Mouse (Mus musculus) naive thymus-derived CD4-positive, alpha-beta T cell, adult 2 months (primary cell): ENCODE data around the gene Krt27.

Experiments used
- DNase-seq: peaks from one replicate; pipeline ENCODE4 v3.0.0-alpha.2; 2011; ENCODE audit warnings: low read depth

Krt27 gene

DNA sequence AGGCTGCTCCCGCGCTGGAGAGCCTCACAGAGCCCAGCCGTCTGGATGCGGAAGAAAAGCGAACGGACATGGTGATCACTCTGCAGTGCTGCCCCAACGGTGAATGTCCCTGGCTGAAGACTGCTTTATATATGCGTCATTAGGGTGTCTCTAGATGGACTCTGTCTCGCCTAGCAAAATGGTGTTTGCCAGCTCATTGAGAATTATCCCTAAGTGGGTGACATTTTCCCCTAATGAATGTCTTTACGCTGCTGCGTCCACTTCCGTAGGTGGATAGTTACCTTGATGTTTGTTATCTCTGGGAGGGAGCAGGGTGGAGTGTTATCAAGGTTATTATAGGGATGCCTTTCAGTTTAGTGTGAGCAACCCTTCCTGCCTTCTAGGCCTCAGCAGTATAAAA lies at the start of gene Krt27:
Gene Krt27 (minus strand): TSS at position 101 of the 400 bp plus-strand sequence.
- DNase-seq, result no peak

DNA sequence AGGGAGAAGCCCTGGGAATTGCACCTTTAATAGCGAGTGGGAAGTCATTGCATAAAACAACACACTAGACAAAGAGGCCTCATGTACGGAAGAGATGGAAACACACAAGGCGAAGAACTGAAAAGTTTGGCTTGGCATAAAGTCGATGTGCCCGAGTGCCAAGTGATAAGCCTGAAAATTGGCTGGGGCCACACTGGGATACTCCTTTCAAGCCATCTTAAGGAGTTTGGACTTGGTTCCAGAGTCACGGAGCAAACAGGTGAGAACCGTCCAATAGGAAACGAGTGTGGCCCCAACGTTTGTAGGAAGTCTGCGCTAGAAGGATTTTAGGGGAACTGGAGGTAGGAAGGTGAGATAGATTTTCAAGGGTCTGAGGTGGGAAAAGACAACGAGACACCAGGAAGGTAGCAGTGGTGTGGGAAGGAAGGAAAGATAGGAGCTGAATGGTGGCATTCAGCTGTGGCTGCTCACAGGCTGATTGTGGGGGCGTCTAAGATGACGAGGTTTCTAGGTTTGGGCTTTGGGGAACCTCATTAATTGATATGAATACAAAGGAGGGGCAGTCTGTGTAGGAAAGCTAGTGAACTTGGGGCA lies 49.1 kb upstream of the Krt27 start:
- DNase-seq, result no peak

DNA sequence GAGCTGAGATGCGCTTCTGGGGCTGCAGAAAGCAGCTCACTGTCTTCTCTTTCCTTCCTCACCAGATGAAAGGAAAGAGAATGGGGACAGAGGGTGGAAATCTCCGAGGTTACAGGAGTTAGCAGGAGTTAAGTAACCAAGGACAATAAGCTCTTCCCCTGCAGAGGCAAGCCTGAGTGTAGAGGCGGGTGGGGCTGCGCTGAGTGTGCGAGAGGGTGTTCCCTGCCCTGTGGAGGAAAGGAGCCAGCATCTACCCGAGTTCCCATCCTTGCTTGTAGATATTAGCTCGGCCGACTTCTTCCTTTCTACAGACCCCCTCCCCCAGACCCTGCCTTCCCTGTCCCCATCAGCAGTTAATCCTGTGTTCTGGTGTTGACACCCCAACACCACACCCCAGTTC lies 47.9 kb upstream of the Krt27 start:
- DNase-seq, result no peak

DNA sequence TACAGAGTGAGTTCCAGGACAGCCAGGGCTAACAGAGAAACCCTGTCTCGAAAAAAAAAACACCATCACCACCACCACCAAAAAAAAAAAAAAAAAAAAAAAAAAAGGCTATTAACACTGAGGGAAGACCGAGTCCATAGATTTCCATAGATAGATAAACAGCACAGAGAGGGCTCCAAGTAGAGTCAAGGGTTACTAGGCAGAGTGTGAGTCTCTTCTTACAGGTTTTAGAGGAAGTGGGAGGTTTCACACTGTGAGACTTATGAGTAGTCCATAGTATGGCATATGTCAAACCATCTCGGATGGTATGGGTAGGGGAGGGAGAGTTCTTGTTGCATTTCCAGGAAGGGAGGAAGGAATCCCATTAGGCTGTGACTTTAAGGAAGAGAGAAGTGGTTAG lies 47.2 kb upstream of the Krt27 start:
- DNase-seq, result no peak

- no peak for DNase-seq
These were observed 45.8 kb upstream of the Krt27 start for GRCm38 (mm10) chr11:99396661-99397060.

DNA sequence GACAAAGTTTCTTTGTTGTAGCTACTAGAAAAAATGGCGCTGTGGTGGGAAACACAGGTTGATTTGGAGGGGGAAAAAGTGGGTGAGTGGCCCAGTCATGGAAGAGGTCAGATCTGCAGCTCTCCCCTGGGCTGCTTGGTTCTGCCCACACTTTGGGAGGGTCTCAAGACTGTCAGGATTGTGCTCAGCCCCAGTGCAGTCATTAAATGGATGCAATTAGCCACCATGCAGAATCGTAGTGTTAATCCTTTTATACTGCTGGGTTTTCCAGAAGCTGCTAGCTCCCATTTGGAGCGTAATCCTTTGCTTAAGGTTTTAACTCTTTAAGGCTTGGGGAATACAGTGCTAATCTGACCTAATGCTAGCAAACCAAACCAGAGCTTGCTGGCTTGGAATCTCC lies 45.1 kb upstream of the Krt27 start:
- DNase-seq, result no peak

- DNase-seq, result no peak
These were observed 41.6 kb upstream of the Krt27 start for GRCm38 (mm10) chr11:99392492-99392891.

GRCm38 (mm10) chr11:99391375-99391774 lies 40.5 kb upstream of the Krt27 start:
- no peak for DNase-seq

- no peak for DNase-seq
These were observed 40.0 kb upstream of the Krt27 start for GRCm38 (mm10) chr11:99390866-99391265.

DNA sequence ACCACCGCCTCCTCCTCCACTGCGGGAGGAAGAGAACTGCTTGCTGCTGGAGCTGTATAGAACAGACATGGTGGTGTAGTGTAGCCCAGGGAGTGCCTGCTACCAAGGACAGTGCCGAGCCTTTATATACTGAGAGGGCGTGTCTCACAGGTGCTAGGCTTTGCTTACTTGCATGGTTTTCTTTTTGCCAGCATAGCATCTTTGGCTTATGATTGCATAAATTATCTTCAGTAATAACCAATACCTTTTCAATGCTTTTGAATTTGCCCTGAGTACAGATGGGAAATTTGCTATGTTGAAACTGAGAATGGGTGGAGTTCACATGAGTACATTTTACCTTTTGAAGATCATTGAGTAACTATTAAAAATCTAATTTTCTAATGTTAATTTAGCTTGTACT lies 38.4 kb upstream of the Krt27 start, which contains the start of gene Krt10:
Gene Krt10 (minus strand): TSS at position 101 of the 400 bp plus-strand sequence.
- DNase-seq, result no peak

GRCm38 (mm10) chr11:99388661-99389060 lies 37.8 kb upstream of the Krt27 start:
- no peak for DNase-seq

DNA sequence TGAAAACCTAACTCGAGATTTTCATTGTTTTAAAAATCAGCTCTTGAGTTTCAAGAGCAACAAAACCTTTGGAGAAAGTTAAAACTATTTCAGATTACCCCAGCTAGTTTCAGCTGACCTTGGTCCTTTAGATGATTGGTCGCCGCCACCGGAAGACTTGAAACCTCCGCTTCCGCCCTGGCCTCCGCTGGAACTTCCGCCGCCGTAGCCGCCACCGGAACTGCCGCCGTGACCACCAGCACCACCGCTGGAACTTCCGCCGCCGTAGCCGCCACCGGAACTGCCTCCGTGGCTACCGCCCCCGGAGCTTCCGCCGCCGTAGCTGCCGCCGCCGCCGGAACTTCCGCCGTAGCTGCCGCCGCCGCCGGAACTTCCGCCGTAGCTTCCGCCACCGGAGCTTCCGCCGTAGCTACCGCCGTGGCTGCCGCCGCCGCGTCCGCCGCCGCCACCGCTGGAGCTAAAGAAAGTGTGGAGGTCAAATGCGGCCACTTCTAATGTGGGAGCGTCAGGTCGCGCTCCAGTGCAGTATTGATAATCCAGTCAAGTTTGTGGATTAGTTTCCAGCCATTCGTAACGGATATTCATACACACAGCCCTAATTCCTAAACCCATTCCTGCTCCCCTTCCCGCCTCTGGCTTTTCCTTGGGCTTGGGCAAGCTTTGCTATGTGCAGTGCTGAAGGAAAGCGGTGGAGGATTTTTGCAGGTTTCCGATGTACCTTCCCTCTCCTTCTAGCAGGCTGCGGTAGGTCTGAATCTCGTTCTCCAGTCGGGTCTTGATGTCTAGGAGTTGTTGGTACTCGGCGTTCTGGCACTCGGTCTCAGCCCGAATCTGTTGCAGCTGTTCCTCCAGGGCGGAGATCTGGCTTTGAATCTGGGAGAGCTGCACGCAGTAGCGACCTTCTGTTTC lies 35.2 kb upstream of the Krt27 start:
- peak; percentile 75 for DNase-seq

GRCm38 (mm10) chr11:99379568-99379967 lies 28.7 kb upstream of the Krt27 start:
- DNase-seq, result peak; percentile 85

DNA sequence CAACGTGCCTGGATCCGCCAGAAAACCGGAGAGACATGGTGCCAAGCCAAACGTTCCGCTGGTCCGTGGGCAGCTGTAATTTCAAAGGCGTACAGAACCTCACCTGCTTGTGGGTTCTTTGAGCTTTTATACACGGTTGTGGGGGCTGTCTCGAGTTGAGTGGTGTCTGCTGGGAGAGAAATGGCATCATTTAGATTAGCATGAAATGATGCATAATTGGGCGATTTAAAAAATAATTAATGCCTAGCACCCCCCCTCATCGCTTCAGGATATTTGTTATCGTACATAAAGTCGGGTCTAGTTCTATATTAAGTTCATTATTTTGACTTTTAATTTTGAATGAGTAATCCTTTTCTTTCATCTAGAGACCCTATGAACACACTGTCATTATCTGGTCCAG lies 23.9 kb upstream of the Krt27 start, which contains the start of gene Krt28:
Gene Krt28 (minus strand): TSS at position 101 of the 400 bp plus-strand sequence.
- DNase-seq, result no peak

DNA sequence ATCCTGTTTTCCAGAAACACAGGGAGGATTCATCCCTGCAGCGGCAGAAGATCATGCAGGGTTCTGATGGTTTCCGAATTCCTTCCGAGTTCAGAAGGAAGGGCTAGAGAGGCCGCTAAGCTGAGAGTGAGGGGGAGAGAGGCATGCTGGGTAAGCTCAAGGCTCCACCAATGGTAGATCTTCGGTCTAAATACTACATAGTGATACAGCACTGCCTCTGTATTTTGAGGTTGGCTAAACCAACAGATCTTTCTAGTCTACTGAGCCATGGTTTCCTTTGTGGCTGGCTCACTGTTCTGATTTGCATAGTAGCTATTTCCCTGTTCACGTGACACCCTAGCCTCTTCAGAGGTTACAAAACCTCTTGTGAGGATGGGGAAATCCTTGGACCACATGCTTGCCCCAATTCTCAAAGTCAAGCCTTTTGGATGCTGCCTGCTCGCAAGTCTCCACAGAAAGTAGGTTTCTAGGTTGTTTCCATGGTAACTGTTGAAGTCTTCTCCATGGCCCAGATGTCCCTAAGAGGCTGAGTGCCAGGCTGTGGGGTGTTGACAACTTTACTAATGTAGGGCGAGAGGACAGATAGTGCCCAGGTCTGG lies 19.0 kb upstream of the Krt27 start:
- DNase-seq, result no peak

DNA sequence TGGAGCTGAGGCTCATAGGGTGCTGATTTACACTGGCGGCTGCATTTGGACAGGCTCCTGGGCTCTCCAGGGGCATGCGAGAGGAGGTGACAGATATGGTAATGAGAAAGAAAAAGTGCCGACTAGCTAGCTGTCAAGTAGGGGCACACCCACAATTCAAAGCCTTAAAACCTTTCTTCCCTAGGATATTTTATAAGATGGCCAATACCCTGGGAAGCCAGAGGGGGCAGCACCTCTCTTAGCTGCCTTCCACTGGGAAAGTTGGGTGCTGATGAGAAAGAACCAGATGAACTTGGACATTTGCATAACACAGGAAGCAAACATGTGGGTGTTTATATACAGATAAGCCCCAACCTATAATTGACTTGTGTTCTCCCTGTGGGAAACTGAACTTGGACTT lies 18.3 kb upstream of the Krt27 start:
- no peak for DNase-seq

- no peak for DNase-seq
These were observed 15.9 kb upstream of the Krt27 start for GRCm38 (mm10) chr11:99366791-99367190.

- peak; percentile 58 for DNase-seq
These were observed 13.5 kb upstream of the Krt27 start for GRCm38 (mm10) chr11:99364412-99364811.

- no peak for DNase-seq
These were observed 10.5 kb upstream of the Krt27 start for GRCm38 (mm10) chr11:99361423-99361822.

- DNase-seq, result no peak
These were observed 11.5 kb downstream of the Krt27 start for GRCm38 (mm10) chr11:99339299-99339847.

DNA sequence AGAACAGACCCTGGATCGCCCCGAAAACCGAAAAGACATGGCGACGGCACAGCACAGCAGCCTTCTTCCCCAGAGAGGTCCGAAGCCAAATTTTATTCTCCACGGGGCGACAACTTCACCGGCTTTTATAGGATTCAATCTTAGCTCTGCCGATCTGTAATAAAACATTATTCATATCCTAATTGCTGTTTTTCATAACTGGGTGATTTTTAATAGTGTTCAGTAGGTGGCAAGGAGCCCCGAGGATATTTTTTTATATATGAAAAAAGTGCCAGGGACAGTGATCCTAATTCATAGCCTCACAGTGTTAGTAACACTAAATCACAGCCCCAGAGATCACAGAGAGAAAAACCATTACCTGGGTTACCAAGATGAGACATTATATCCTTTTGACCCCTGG lies 13.0 kb downstream of the Krt27 start, which contains the start of gene Krt26:
Gene Krt26 (minus strand): TSS at position 101 of the 400 bp plus-strand sequence.
- no peak for DNase-seq

DNA sequence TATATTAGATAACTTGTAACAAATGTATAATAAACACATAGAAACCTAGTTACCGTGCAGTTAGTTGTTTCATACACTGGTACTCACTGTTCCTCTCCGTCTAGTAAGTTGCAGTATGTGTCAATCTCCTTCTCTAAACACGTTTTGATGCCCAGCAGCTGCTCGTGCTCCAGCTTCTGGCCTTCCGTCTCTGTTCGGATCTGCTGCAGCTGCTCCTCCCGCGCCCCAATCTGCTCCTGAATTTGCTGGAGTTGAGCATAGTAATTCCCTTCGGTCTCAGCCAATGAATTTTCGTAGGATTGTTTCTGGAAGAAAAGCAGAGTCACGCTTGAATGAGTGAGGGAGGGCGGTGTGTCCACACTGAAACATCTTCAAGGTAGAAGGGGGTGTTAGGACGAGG lies 17.5 kb downstream of the Krt27 start:
- no peak for DNase-seq

DNA sequence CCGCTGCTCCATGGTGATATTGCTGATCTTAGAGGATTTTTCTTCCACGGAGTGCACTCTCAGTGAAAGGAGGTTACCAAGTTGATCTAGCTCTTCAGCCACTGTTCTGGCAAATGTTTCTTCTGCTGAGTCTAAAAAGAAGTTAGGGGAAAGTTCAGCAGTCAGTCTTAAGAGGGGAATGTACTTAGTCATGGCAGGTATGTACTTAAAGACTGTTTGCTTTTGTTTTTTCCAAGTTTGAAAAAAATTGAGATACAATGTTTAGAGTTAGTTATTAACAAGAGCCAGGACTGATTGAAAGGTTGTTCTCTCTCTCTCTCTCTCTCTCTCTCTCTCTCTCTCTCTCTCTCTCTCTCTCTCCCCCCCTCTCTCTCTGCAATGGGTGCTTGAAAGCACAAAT lies 21.2 kb downstream of the Krt27 start:
- no peak for DNase-seq
